Mouse (Mus musculus) midbrain, embryonic 13.5 days (tissue): ENCODE results near the gene Coq10a. TPM values are rescaled to one million over a fixed set of nuclear protein-coding genes. Genes with fewer than 3 reads are reported as not detected.
"Not testable (repeated sequence)": the region's sequence is repeated elsewhere in the genome, so short reads cannot be mapped to it uniquely, and the experiment has no call there.

Source experiments
- ATAC-seq: fragments of 200-750 bp; cut with Nextera tagmentation; 2 replicates; pipeline ENCODE4 v1.8.0; 2017; ENCODE audit warnings: mild to moderate bottlenecking, moderate TSS enrichment, moderate library complexity
- H3K27ac ChIP-seq: fragments of 300-500 bp; sonication (generic); 2 replicates; pipeline ENCODE4 v1.5.1; 2015; ENCODE audit warnings: inconsistent platforms, mild to moderate bottlenecking, moderate library complexity
- H3K27me3 ChIP-seq: fragments of 300-500 bp; sonication (generic); 2 replicates; pipeline ENCODE4 v1.6.1; 2015; ENCODE audit warnings: mild to moderate bottlenecking, inconsistent platforms
- H3K36me3 ChIP-seq: fragments of 300-500 bp; sonication (generic); 2 replicates; pipeline ENCODE4 v1.6.1; 2015; ENCODE audit warnings: mild to moderate bottlenecking, inconsistent platforms
- H3K4me1 ChIP-seq: fragments of 300-500 bp; sonication (generic); replicated peaks from 2 replicates; pipeline ENCODE4 v1.6.1; 2015; ENCODE audit warnings: inconsistent platforms
- H3K4me2 ChIP-seq: fragments of 300-500 bp; sonication (generic); replicated peaks from 2 replicates; pipeline ENCODE4 v1.6.1; 2015; ENCODE audit warnings: moderate library complexity, mild to moderate bottlenecking, inconsistent platforms
- H3K4me3 ChIP-seq: fragments of 300-500 bp; sonication (generic); replicated peaks from 2 replicates; pipeline ENCODE4 v1.5.1; 2015; ENCODE audit warnings: mild to moderate bottlenecking, inconsistent platforms
- H3K9ac ChIP-seq: fragments of 300-500 bp; sonication (generic); replicated peaks from 2 replicates; pipeline ENCODE4 v1.6.1; 2015; ENCODE audit warnings: mild to moderate bottlenecking, inconsistent platforms
- H3K9me3 ChIP-seq: fragments of 300-500 bp; sonication (generic); 2 replicates; pipeline ENCODE4 v1.6.1; 2016; ENCODE audit warnings: mild to moderate bottlenecking, inconsistent platforms
- WGBS: fragments of 180-500 bp; shearing (Covaris S2); methylation state at CpG from one replicate; pipeline ENCODE4 v1.1.7; 2015; 5-methylcytosine and 5-hydroxymethylcytosine counted together
- polyA plus RNA-seq: library from polyadenylated mRNA; unstranded; fragments of >200 nt; fragmentation: Nextera tagmentation; extraction: Ambion mirVana; gene quantifications from 2 replicates; pipeline ENCODE4 v1.2.1, GENCODE M21; 2015

Coq10a gene
- polyA plus RNA-seq, 1 experiment from 2014 or later = 34.3 TPM

- H3K27ac ChIP-seq = no peak overlapping the region
- ATAC-seq = no peak
- H3K9ac ChIP-seq = peak overlapping the region; percentile 96; the same call in 1 of the 2 replicates
- H3K36me3 ChIP-seq = peaks cover 3% of the 10 kb centered on the region; the same call in 1 of the 2 replicates
- peaks cover 27% of the 10 kb centered on the region for H3K4me1 ChIP-seq
- 77% methylated on average over 2 of the region's 2 CpGs for WGBS
- H3K4me3 ChIP-seq = peak overlapping the region; percentile 94
- H3K27me3 ChIP-seq = no peaks in the 10 kb centered on the region
- no peaks in the 10 kb centered on the region for H3K9me3 ChIP-seq
- H3K4me2 ChIP-seq = peak overlapping the region; percentile 88
Measured at GRCm38 (mm10) chr10:128338948-128339347, 29.8 kb downstream of the Coq10a start.

GRCm38 (mm10) chr10:128338415-128338814, 30.4 kb downstream of the Coq10a start:
- peaks cover 3% of the 10 kb centered on the region; the same call in 1 of the 2 replicates for H3K36me3 ChIP-seq
- H3K9ac ChIP-seq = peak overlapping the region; percentile 96
- peak overlapping the region; percentile 94 for H3K4me3 ChIP-seq
- 23% methylated on average over 5 of the region's 5 CpGs for WGBS
- H3K9me3 ChIP-seq = no peaks in the 10 kb centered on the region
- H3K4me1 ChIP-seq = peaks cover 27% of the 10 kb centered on the region
- H3K4me2 ChIP-seq = peak overlapping the region; percentile 88
- no peaks in the 10 kb centered on the region for H3K27me3 ChIP-seq
- no peak for ATAC-seq
- peak overlapping the region; percentile 93 for H3K27ac ChIP-seq

GRCm38 (mm10) chr10:128337306-128338181, 31.3 kb downstream of the Coq10a start, which contains the start of gene Cs:
Cs (plus strand) TSS chr10:128337734.
- H3K27me3 ChIP-seq = no peaks in the 10 kb centered on the region
- peaks cover 27% of the 10 kb centered on the region for H3K4me1 ChIP-seq
- no peaks in the 10 kb centered on the region for H3K9me3 ChIP-seq
- H3K9ac ChIP-seq = peak within 1 kb of the TSS; percentile 96
- WGBS = under 1% methylated on average over 60 of the region's 61 CpGs
- peak within 1 kb of the TSS; percentile 93 for H3K27ac ChIP-seq
- peaks cover 3% of the 10 kb centered on the region; the same call in 1 of the 2 replicates for H3K36me3 ChIP-seq
- peak within 1 kb of the TSS; percentile 94 for H3K4me3 ChIP-seq
- ATAC-seq = peak; percentile 99
- H3K4me2 ChIP-seq = peak within 1 kb of the TSS; percentile 88

DNA sequence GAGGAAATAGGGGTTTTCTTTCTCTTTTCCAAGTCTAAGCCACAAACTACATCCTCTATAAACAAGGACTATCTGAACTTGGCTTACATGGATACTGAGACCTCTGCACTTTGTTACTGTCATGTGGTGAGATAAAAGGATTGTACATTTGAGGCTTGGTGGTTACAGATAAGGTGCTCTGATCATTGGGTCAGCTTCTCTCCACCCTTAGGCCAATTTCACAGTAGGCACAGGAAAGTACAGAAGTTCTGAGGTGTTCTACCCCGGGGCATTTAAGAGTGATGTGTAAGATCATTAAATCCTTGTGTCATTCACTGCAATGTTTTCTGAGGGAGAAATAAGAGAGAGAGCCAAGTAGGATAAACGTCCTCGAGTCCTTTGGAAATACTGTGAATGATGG, 32.2 kb downstream of the Coq10a start:
- Histone ChIP-seq H3K9ac (no peak overlapping the region), H3K36me3 (peaks cover 3% of the 10 kb centered on the region; the same call in 1 of the 2 replicates), H3K27me3 (no peaks in the 10 kb centered on the region), H3K4me2 (peak overlapping the region; percentile 88), H3K9me3 (no peaks in the 10 kb centered on the region), H3K4me3 (peak overlapping the region; percentile 94), H3K4me1 (peaks cover 27% of the 10 kb centered on the region), H3K27ac (no peak overlapping the region)
- ATAC-seq = no peak
- 89% methylated on average over 3 of the region's 3 CpGs for WGBS

DNA sequence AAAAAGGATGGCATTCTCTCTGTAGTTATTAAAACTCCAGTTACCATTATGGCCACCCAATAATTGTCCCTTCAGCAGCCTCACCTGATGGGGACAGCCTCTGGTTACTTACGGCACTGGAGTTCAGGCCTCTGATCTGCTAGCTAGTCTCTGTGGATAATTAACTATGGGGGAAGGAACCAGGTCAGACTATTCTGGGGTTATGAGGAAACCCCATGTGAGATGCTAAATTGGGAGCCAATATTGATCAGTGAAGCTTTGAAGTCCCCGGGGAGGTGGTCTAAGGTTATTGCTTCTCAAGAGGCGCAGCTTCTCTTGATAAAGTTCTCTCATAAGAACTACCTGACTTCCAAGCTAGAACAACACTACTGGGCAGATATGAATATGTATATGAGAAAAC, 32.6 kb downstream of the Coq10a start:
- Histone ChIP-seq H3K36me3 (peaks cover 3% of the 10 kb centered on the region; the same call in 1 of the 2 replicates), H3K27me3 (no peaks in the 10 kb centered on the region), H3K9me3 (no peaks in the 10 kb centered on the region), H3K4me2 (no peak overlapping the region), H3K4me1 (peaks cover 27% of the 10 kb centered on the region), H3K9ac (no peak overlapping the region), H3K4me3 (peak overlapping the region; percentile 94; the same call in 1 of the 2 replicates), H3K27ac (no peak overlapping the region)
- no peak for ATAC-seq
- 94% methylated on average over 3 of the region's 3 CpGs for WGBS

- Histone ChIP-seq H3K4me2 (no peak overlapping the region), H3K9me3 (no peaks in the 10 kb centered on the region), H3K27ac (no peak overlapping the region), H3K4me1 (peaks cover 24% of the 10 kb centered on the region), H3K9ac (no peak overlapping the region), H3K4me3 (no peak overlapping the region), H3K36me3 (peaks cover 3% of the 10 kb centered on the region; the same call in 1 of the 2 replicates), H3K27me3 (no peaks in the 10 kb centered on the region)
- ATAC-seq = no peak
- WGBS = 8% methylated on average over 4 of the region's 4 CpGs
Measured at GRCm38 (mm10) chr10:128335582-128335981, 33.2 kb downstream of the Coq10a start.

DNA sequence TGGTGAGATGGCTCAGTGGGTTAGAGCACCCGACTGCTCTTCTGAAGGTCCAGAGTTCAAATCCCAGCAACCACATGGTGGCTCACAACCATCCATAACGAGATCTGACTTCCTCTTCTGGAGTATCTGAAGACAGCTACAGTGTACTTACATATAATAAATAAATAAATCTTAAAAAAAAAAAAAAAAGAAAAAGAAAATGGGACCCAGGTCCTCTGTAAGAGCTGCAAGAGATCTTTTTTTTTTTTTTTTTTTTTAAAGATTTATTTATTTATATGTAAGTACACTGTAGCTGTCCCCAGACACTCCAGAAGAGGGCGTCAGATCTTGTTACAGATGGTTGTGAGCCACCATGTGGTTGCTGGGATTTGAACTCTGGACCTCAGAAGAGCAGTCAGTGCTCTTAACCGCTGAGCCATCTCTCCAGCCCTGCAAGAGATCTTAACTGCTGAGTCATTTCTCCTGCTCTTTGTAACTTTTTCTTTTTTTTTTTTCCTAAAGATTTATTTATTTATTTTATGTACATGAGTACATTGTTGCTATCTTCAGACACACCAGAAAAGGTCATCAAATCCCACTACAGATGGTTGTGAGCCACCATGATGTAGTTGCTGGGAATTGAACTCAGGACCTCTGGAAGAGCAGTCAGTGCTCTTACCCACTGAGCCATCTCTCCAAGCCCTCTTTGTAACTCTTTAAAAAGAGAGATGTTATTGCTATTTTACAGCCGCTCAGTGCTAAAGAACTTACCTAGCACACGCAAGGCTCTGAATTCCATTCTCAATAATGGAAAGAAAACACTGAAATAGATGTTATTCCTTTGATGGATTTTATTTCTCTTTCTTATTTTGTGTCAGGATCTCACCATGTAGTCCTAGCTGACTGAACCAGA, 36.2 kb downstream of the Coq10a start:
- not testable (repeated sequence) for H3K4me3 ChIP-seq, H3K9ac ChIP-seq, H3K4me1 ChIP-seq, H3K9me3 ChIP-seq, H3K27me3 ChIP-seq, H3K27ac ChIP-seq, ATAC-seq, H3K4me2 ChIP-seq
- peaks cover 17% of the 10 kb centered on the region for H3K36me3 ChIP-seq
- WGBS = 75% methylated on average over 6 of the region's 6 CpGs

DNA sequence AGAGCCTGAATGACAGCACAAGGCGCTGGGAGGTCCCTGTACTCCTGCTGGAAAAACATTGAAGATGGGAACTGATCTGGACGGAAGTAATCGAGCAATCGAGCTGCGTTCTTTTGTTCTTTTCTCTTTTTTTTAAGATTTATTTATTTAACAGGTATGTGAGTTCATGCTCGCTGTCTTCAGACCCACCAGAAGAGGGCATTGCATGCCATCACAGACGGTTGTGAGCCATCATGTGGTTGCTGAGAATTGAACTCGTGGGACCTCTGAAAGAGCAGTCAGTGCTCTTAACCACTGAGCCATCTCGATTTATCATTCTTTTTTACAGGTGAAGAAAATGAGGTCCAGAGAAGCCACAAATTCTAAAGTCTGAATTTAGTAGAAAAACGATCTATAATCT, 41.2 kb downstream of the Coq10a start:
- no peak overlapping the region for H3K4me2 ChIP-seq
- no peaks in the 10 kb centered on the region for H3K9me3 ChIP-seq
- H3K4me3 ChIP-seq = no peak overlapping the region
- WGBS = 90% methylated on average over 10 of the region's 10 CpGs
- H3K36me3 ChIP-seq = peaks cover 45% of the 10 kb centered on the region
- ATAC-seq = no peak
- H3K9ac ChIP-seq = no peak overlapping the region
- no peaks in the 10 kb centered on the region for H3K27me3 ChIP-seq
- H3K27ac ChIP-seq = no peak overlapping the region
- peaks cover 15% of the 10 kb centered on the region for H3K4me1 ChIP-seq

DNA sequence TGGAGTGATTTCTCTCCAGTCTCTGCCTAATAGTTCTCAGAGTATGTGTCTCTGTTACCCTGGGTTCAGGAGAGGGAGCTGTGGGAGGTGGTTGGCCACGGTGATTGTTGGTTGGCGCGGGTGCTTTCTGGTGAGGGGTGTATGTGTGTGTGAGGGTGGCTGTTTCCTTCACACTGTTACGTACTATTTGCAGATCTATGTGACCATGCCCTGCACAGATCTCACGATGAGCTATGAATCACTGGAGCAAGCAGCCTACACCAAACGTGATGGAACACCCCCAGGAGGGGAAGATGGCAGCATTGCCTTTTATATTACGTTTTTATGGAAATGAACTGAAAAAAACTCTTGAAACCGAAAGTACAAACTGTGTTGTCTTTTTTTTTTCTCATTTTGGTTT, 42.0 kb downstream of the Coq10a start:
- Histone ChIP-seq H3K36me3 (peaks cover 45% of the 10 kb centered on the region), H3K9me3 (no peaks in the 10 kb centered on the region), H3K4me3 (no peak overlapping the region), H3K4me1 (peaks cover 16% of the 10 kb centered on the region), H3K9ac (no peak overlapping the region), H3K27ac (no peak overlapping the region), H3K4me2 (no peak overlapping the region), H3K27me3 (no peaks in the 10 kb centered on the region)
- ATAC-seq = no peak
- 95% methylated on average over 8 of the region's 8 CpGs for WGBS

DNA sequence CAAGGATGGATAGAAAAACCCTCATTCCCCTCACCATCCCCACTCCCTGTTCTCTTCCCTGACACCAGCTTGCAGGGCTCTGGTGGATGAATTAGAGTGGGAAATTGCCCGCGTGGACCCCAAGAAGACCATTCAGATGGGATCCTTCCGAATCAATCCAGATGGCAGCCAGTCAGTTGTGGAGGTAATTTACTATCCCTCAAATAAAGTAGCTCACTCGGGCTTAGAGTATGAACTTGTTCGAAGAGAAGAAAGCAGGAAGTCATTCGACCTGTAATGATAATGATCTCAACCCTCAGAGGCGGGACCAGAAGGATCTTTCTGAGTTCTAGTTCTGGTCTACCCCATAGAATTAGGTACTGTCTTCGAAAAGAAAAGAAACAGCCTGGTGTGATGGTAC, 45.3 kb downstream of the Coq10a start:
- no peak overlapping the region for H3K27ac ChIP-seq
- peak overlapping the region; percentile 96 for H3K9ac ChIP-seq
- H3K9me3 ChIP-seq = no peaks in the 10 kb centered on the region
- H3K36me3 ChIP-seq = peaks cover 61% of the 10 kb centered on the region
- ATAC-seq = no peak
- peaks cover 20% of the 10 kb centered on the region for H3K4me1 ChIP-seq
- WGBS = 89% methylated on average over 8 of the region's 8 CpGs
- no peaks in the 10 kb centered on the region for H3K27me3 ChIP-seq
- peak overlapping the region; percentile 85 for H3K4me3 ChIP-seq
- H3K4me2 ChIP-seq = peak overlapping the region; percentile 91

- Histone ChIP-seq H3K9ac (peak within 1 kb of the TSS; percentile 96), H3K4me3 (peak within 1 kb of the TSS; percentile 85), H3K27me3 (no peaks in the 10 kb centered on the region), H3K9me3 (no peaks in the 10 kb centered on the region), H3K27ac (peak within 1 kb of the TSS; percentile 92), H3K4me1 (peaks cover 20% of the 10 kb centered on the region), H3K36me3 (peaks cover 61% of the 10 kb centered on the region), H3K4me2 (peak within 1 kb of the TSS; percentile 91)
- WGBS = under 1% methylated on average over 40 of the region's 40 CpGs
- ATAC-seq = peak; percentile 96
Measured at GRCm38 (mm10) chr10:128322141-128323108, 46.4 kb downstream of the Coq10a start, which contains the start of gene Cnpy2. Cnpy2 (plus strand) TSS chr10:128322459.
